Mouse (Mus musculus) heart, embryonic 14.5 days (tissue): ENCODE measurements around the gene Slc39a11. TPM values are rescaled to one million over a fixed set of nuclear protein-coding genes. Genes with fewer than 3 reads are reported as not detected.

Source experiments
- ATAC-seq: fragments of 200-750 bp; cut with Nextera tagmentation; 2 replicates; pipeline ENCODE4 v1.8.0; 2017; ENCODE audit warnings: low read depth, moderate TSS enrichment; ENCODE audit not compliant: insufficient number of reproducible peaks, insufficient read depth, low FRiP score
- H3K27ac ChIP-seq, 2 experiments: fragments of 200-500 bp in 1 of 2; fragments of 300-500 bp in 1 of 2; sonication (generic) in 1 of 2; replicated peaks in 1 of 2; 2 replicates each; pipeline ENCODE4 v1.5.1; 2012 to 2014; ENCODE audit warnings: low read depth in 2 of 2, low read length in 2 of 2, control low read depth in 1 of 2, mild to moderate bottlenecking in 1 of 2, mixed read lengths in 1 of 2; ENCODE audit not compliant: control insufficient read depth in 1 of 2, insufficient read depth in 1 of 2
- H3K27me3 ChIP-seq: fragments of 300-500 bp; sonication (generic); 2 replicates; pipeline ENCODE4 v1.6.1; 2014; ENCODE audit warnings: mild to moderate bottlenecking, low read length, control low read depth; ENCODE audit not compliant: control insufficient read depth, insufficient read depth
- H3K36me3 ChIP-seq: fragments of 300-500 bp; sonication (generic); 2 replicates; pipeline ENCODE4 v1.6.1; 2014; ENCODE audit warnings: mild to moderate bottlenecking, control low read depth, low read length, mixed read lengths; ENCODE audit not compliant: control insufficient read depth, insufficient read depth
- H3K4me1 ChIP-seq, 2 experiments: fragments of 200-500 bp in 1 of 2; fragments of 300-500 bp in 1 of 2; sonication (generic) in 1 of 2; 2 replicates each; pipeline ENCODE4 v1.6.1; 2012 to 2014; ENCODE audit warnings: low read length in 2 of 2, control low read depth in 1 of 2, mixed read lengths in 1 of 2; ENCODE audit not compliant: control insufficient read depth in 2 of 2, insufficient read depth in 2 of 2
- H3K4me2 ChIP-seq: fragments of 300-500 bp; sonication (generic); 2 replicates; pipeline ENCODE4 v1.6.1; 2014; ENCODE audit warnings: mild to moderate bottlenecking, low read length
- H3K4me3 ChIP-seq, 2 experiments: fragments of 200-500 bp in 1 of 2; fragments of 300-500 bp in 1 of 2; sonication (generic) in 1 of 2; 2 replicates each; pipeline ENCODE4 v1.5.1; 2012 to 2014; ENCODE audit warnings: low read length in 2 of 2, mild to moderate bottlenecking in 2 of 2, control low read depth in 1 of 2, low read depth in 1 of 2, moderate library complexity in 1 of 2; ENCODE audit not compliant: control insufficient read depth in 1 of 2, insufficient read depth in 1 of 2
- H3K9ac ChIP-seq: fragments of 300-500 bp; sonication (generic); 2 replicates; pipeline ENCODE4 v1.6.1; 2014; ENCODE audit warnings: mild to moderate bottlenecking, low read length
- H3K9me3 ChIP-seq: fragments of 300-500 bp; sonication (generic); 2 replicates; pipeline ENCODE4 v1.6.1; 2016; ENCODE audit warnings: low read length, control low read depth; ENCODE audit not compliant: control insufficient read depth
- WGBS: fragments of 180-500 bp; shearing (Covaris S2); extraction: QIAGEN DNeasy Blood & Tissue Kit; methylation state at CpG from one replicate; pipeline ENCODE4 v1.1.7; 2014; 5-methylcytosine and 5-hydroxymethylcytosine counted together
- polyA plus RNA-seq: library from polyadenylated mRNA; unstranded; fragments of >200 nt; fragmentation: Nextera tagmentation; extraction: Ambion mirVana; gene quantifications from 2 replicates; pipeline ENCODE4 v1.2.1, GENCODE M21; 2014

Gene Slc39a11
- polyA plus RNA-seq, 1 experiment from 2014 or later: 13.6 TPM

DNA sequence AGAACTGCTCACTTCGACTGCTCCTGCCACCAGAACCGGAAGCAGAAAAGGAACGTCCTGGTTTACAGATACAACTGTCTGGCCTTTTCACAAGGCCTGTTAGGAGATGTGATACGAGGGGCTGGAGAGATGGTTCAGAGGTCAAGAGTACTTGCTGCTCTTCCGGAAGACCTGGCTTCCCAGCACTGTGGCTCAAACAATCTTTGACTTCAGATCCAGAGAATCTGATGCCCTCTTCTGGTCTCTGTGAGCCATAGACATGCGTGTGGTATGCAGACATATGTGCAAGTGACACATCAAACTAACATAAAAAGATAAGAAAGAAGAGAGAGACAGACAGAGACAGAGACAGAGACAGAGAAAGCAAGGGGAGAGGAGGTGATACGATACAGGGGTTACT lies 17.6 kb downstream of the Slc39a11 start:
- Histone ChIP-seq H3K4me3 (no peak overlapping the region), H3K4me1 (no peaks in the 10 kb centered on the region), H3K9ac (no peak overlapping the region), H3K9me3 (no peaks in the 10 kb centered on the region), H3K4me2 (no peak overlapping the region), H3K27ac (no peak overlapping the region), H3K36me3 (no peaks in the 10 kb centered on the region), H3K27me3 (no peaks in the 10 kb centered on the region; the same call in 1 of the 2 replicates)
- ATAC-seq: no peak
- 70% methylated on average over 7 of the region's 7 CpGs for WGBS

- H3K4me2 ChIP-seq: no peak overlapping the region
- no peaks in the 10 kb centered on the region for H3K9me3 ChIP-seq
- H3K9ac ChIP-seq: no peak overlapping the region
- ATAC-seq: no peak
- WGBS: 80% methylated on average over 8 of the region's 8 CpGs
- no peaks in the 10 kb centered on the region for H3K4me1 ChIP-seq
- no peak overlapping the region for H3K27ac ChIP-seq
- H3K36me3 ChIP-seq: no peaks in the 10 kb centered on the region
- H3K27me3 ChIP-seq: no peaks in the 10 kb centered on the region; the same call in 1 of the 2 replicates
- H3K4me3 ChIP-seq: no peak overlapping the region
Measured at GRCm38 (mm10) chr11:113631862-113632261, 18.0 kb downstream of the Slc39a11 start.

- Histone ChIP-seq H3K4me3 (no peak overlapping the region), H3K27ac (no peak overlapping the region), H3K9me3 (no peaks in the 10 kb centered on the region), H3K4me2 (no peak overlapping the region), H3K36me3 (no peaks in the 10 kb centered on the region), H3K9ac (no peak overlapping the region), H3K4me1 (no peaks in the 10 kb centered on the region), H3K27me3 (no peaks in the 10 kb centered on the region; the same call in 1 of the 2 replicates)
- WGBS: 69% methylated on average over 8 of the region's 8 CpGs
- no peak for ATAC-seq
Measured at GRCm38 (mm10) chr11:113631302-113631701, 18.6 kb downstream of the Slc39a11 start.

DNA sequence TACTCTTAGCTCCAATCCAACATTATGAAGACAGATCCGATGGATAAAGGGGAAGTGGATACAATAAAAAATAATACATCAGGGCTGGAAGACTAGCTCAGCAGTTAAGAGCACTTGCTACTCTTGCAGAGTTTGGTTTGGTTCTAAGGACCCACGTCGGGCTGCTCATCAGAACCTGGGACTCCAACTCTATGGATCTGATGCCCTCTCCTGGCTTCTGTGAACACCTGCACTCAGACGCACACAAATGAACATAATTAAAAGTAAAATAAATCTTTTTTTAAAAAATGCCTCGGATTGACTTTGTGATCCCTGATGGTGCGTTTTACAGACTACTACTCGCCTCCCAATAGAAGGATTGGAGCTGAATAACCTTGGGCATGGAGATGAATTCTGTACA lies 19.2 kb downstream of the Slc39a11 start:
- H3K4me1 ChIP-seq: no peaks in the 10 kb centered on the region
- ATAC-seq: no peak
- H3K36me3 ChIP-seq: no peaks in the 10 kb centered on the region
- no peaks in the 10 kb centered on the region for H3K9me3 ChIP-seq
- H3K4me2 ChIP-seq: no peak overlapping the region
- H3K4me3 ChIP-seq: no peak overlapping the region
- no peak overlapping the region for H3K27ac ChIP-seq
- 57% methylated on average over 7 of the region's 7 CpGs for WGBS
- H3K9ac ChIP-seq: no peak overlapping the region
- H3K27me3 ChIP-seq: no peaks in the 10 kb centered on the region; the same call in 1 of the 2 replicates

DNA sequence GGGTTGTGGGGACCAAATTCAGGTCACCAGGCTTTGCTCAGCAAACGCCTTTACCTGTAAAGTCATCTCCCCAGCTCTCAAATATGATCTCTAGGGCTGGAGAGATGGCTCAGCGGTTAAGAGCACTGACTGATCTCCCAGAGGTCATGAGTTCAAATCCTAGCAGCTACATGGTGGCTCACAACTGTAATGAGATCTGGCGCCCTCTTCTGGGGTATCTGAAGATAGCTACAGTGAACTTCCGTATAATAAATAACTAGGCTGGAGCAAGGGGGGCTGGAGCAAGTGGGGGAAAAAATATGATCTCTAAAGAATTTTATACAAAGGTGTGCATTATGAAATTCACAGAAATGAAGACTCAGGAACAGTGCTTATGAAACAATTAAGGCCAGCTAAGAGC lies 22.1 kb downstream of the Slc39a11 start:
- Histone ChIP-seq H3K27me3 (no peaks in the 10 kb centered on the region; the same call in 1 of the 2 replicates), H3K4me2 (no peak overlapping the region), H3K27ac (no peak overlapping the region), H3K4me3 (no peak overlapping the region), H3K4me1 (no peaks in the 10 kb centered on the region), H3K36me3 (no peaks in the 10 kb centered on the region), H3K9me3 (no peaks in the 10 kb centered on the region), H3K9ac (no peak overlapping the region)
- 53% methylated on average over 4 of the region's 4 CpGs for WGBS
- no peak for ATAC-seq

GRCm38 (mm10) chr11:113625437-113625836 lies 24.4 kb downstream of the Slc39a11 start:
- Histone ChIP-seq H3K4me3 (no peak overlapping the region), H3K9me3 (no peaks in the 10 kb centered on the region), H3K9ac (no peak overlapping the region), H3K27me3 (peaks cover 16% of the 10 kb centered on the region), H3K27ac (no peak overlapping the region), H3K4me2 (no peak overlapping the region), H3K4me1 (no peaks in the 10 kb centered on the region), H3K36me3 (no peaks in the 10 kb centered on the region)
- 86% methylated on average over 18 of the region's 18 CpGs for WGBS
- ATAC-seq: no peak

DNA sequence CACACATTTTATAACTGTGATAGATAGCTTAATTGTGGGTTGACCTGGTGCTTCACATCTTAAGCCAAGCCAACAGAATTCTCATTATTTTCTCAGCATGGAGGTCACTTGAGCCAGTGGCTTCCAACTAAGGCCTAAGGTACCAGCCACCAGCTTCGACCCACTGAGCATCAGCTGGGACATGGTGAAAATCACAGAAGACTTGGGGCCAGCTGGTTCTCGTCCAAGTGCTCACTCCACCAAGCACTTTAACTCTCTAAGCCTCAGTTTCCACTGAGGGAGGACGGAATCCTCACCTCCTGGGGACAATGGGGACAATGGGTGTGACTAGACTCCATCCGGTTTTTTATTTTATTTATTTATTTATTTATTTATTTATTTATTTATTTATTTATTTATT lies 27.9 kb downstream of the Slc39a11 start:
- Histone ChIP-seq H3K9ac (no peak overlapping the region), H3K4me3 (no peak overlapping the region), H3K4me1 (peaks cover 9 to 13% of the 10 kb centered on the region in 2 experiments; a peak in 2 of 4 replicates), H3K36me3 (no peaks in the 10 kb centered on the region), H3K27ac (no peak overlapping the region), H3K27me3 (peaks cover 40% of the 10 kb centered on the region), H3K9me3 (no peaks in the 10 kb centered on the region), H3K4me2 (no peak overlapping the region)
- 82% methylated on average over 4 of the region's 4 CpGs for WGBS
- no peak for ATAC-seq

DNA sequence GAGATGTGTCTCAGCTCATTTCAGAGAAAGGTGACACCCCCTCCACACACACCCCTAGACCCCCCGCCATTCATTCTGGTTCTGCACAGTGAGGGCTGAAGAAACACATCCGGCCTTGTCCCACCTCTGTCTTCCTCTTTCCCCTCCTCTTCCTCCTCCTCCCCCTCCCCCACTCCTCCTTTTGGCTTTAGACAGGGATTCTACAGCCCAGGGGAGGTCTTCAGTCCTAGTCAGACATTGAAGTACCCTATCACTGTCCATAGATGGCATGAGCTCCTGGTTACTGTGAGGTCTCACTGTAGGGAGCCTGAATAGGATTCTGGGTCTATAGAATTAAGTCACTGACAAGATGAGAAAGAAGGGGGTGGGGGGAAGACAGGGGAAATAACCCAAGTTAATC lies 28.9 kb downstream of the Slc39a11 start:
- Histone ChIP-seq H3K4me3 (no peak overlapping the region), H3K27me3 (peaks cover 41% of the 10 kb centered on the region), H3K4me2 (no peak overlapping the region), H3K9me3 (no peaks in the 10 kb centered on the region), H3K9ac (no peak overlapping the region), H3K27ac (no peak overlapping the region), H3K4me1 (peaks cover 9 to 14% of the 10 kb centered on the region in 2 experiments; a peak in 2 of 4 replicates), H3K36me3 (no peaks in the 10 kb centered on the region)
- 62% methylated on average over 2 of the region's 2 CpGs for WGBS
- no peak for ATAC-seq
